Mouse (Mus musculus): ENCODE results near the gene Pex11a.

DNA sequence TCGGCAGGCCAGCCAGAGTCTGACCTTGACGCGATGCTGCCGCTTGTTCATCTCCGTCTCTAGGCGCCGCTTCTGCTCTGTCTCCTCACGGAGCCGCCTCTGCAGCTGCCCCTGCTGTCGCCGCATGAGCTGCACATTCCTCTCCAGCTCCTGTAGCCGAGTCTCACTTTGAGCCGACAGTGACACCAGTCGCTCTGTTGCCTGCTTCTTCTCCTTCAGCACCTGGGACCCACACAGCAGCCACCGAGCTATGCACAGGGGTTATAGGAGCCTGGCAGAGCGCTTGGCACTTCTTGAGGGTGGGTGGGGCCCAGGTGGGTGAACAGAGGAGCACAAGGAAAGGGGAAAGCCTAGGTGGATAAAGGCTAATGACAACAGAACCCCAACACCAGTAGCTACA lies 40.2 kb downstream of the Pex11a start:
- TF ChIP-seq CTCF (IDR thresholded peaks at IDR 0.05) (no peak), EP300 (IDR thresholded peaks at IDR 0.05) (no peak)

All from lung, postnatal 0 days (tissue).